Comparison of ENCODE assay signal across 15 mouse cellular contexts in genomic region chr12:12685217-12685522, GRCm38 (mm10).
DNase-seq lines count a peak whose midpoint lies in the region; ATAC-seq and TF ChIP-seq lines count a peak whose summit lies in the region.
"Had no signal": no experiment of that assay in that cellular context is flagged by ENCODE, and none has a peak within 500 bp of the region (broad histone marks: within the 10 kb centered on the region; RNA-seq: fewer than 3 reads in every experiment).

No protein-coding gene starts in this region.

- intact Hi-C loops in left cerebral cortex, postnatal 14 days (cut with DNase I): no loop called here

- no peak overlapping the region for H3K9ac ChIP-seq in hindbrain, embryonic 13.5 days
- H3K9ac ChIP-seq in hindbrain, postnatal 0 days (replicated peaks; ENCODE audit: low read length): no peak overlapping the region
- no peak overlapping the region for H3K9ac ChIP-seq in embryonic facial prominence, embryonic 14.5 days (ENCODE audit: low read depth, low read length)
- H3K9ac ChIP-seq in limb, embryonic 13.5 days: no peak overlapping the region

- H3K27me3 ChIP-seq in hindbrain, embryonic 13.5 days: peaks cover 4% of the 10 kb centered on the region; the same call in 1 of the 2 replicates
- no peaks in the 10 kb centered on the region for H3K27me3 ChIP-seq in hindbrain, postnatal 0 days (ENCODE audit: insufficient read depth, low read length)
- 0 out of 2 replicates have a peak, but pooled peaks cover 11% of the 10 kb centered on the region for H3K27me3 ChIP-seq in embryonic facial prominence, embryonic 10.5 days (replicated peaks; ENCODE audit: low read depth, poor library complexity, severe bottlenecking)
- no peaks in the 10 kb centered on the region for H3K27me3 ChIP-seq in embryonic facial prominence, embryonic 14.5 days (replicated peaks; ENCODE audit: control insufficient read depth, insufficient read depth, low read length)
- no peaks in the 10 kb centered on the region for H3K27me3 ChIP-seq in limb, embryonic 13.5 days

- ATAC-seq in hindbrain, embryonic 13.5 days (ENCODE audit: low FRiP score): no peak
- no peak for ATAC-seq in hindbrain, postnatal 0 days
- no peak for ATAC-seq in embryonic facial prominence, embryonic 14.5 days (ENCODE audit: low read depth)
- ATAC-seq in limb, embryonic 13.5 days (ENCODE audit: low FRiP score, low read depth): no peak

- TF ChIP-seq CTCF in hindbrain, postnatal 0 days (IDR thresholded peaks at IDR 0.05; ENCODE audit: low read depth): no peak

- H3K4me2 ChIP-seq in hindbrain, embryonic 13.5 days: no peak overlapping the region
- no peak overlapping the region for H3K4me2 ChIP-seq in hindbrain, postnatal 0 days (ENCODE audit: low read depth, low read length)
- peak overlapping the region; percentile 42 for H3K4me2 ChIP-seq in embryonic facial prominence, embryonic 14.5 days (ENCODE audit: low read depth, low read length)
- peak overlapping the region; percentile 42 for H3K4me2 ChIP-seq in limb, embryonic 13.5 days (replicated peaks)

- DNase-seq in hindbrain, postnatal 0 days (ENCODE audit: low spot score): no peak
- no peak for DNase-seq in embryonic facial prominence, embryonic 10.5 days (ENCODE audit: low spot score)
- no peak for DNase-seq in embryonic facial prominence, embryonic 14.5 days (ENCODE audit: low spot score)
- DNase-seq in right cerebral cortex, postnatal 14 days: no peak
- DNase-seq in left cerebral cortex, postnatal 14 days (ENCODE audit: low spot score in 2 of 2): no peak
- DNase-seq: cerebellum, adult 2 months; gastrocnemius, postnatal 25 days; kidney, adult 8-10 months; lung, postnatal 14 days; right cerebral cortex, adult 18-20 months; thymus, postnatal 4 days had no signal

- peak overlapping the region; percentile 73; the same call in 1 of the 2 replicates for H3K27ac ChIP-seq in hindbrain, embryonic 13.5 days
- no peak overlapping the region for H3K27ac ChIP-seq in hindbrain, postnatal 0 days
- peak overlapping the region; percentile 75 for H3K27ac ChIP-seq in embryonic facial prominence, embryonic 10.5 days (replicated peaks)
- H3K27ac ChIP-seq in embryonic facial prominence, embryonic 14.5 days (replicated peaks; ENCODE audit: low read depth, low read length): 0 out of 2 replicates have a peak overlapping the region, but pooled peaks have one; percentile 13
- H3K27ac ChIP-seq in limb, embryonic 13.5 days: 0 out of 2 replicates have a peak overlapping the region, but pooled peaks have one; percentile 16

- WGBS in hindbrain, embryonic 13.5 days: 64% methylated on average over 7 of the region's 7 CpGs
- WGBS in hindbrain, postnatal 0 days: 56% methylated on average over 7 of the region's 7 CpGs
- WGBS in embryonic facial prominence, embryonic 10.5 days: 48% methylated on average over 7 of the region's 7 CpGs
- 28% methylated on average over 7 of the region's 7 CpGs for WGBS in embryonic facial prominence, embryonic 14.5 days
- WGBS in limb, embryonic 13.5 days: 49% methylated on average over 7 of the region's 7 CpGs

- H3K9me3 ChIP-seq in hindbrain, embryonic 13.5 days: no peaks in the 10 kb centered on the region
- H3K9me3 ChIP-seq in hindbrain, postnatal 0 days (ENCODE audit: low read length): no peaks in the 10 kb centered on the region
- no peaks in the 10 kb centered on the region for H3K9me3 ChIP-seq in embryonic facial prominence, embryonic 10.5 days
- no peaks in the 10 kb centered on the region for H3K9me3 ChIP-seq in embryonic facial prominence, embryonic 14.5 days (ENCODE audit: control insufficient read depth, low read length)
- no peaks in the 10 kb centered on the region for H3K9me3 ChIP-seq in limb, embryonic 13.5 days

- no peak overlapping the region for H3K4me3 ChIP-seq in hindbrain, embryonic 13.5 days
- no peak overlapping the region for H3K4me3 ChIP-seq in hindbrain, postnatal 0 days (ENCODE audit: low read length)
- H3K4me3 ChIP-seq in embryonic facial prominence, embryonic 10.5 days: peak overlapping the region; percentile 13; the same call in 1 of the 2 replicates
- H3K4me3 ChIP-seq in embryonic facial prominence, embryonic 14.5 days (ENCODE audit: low read depth, low read length): no peak overlapping the region
- no peak overlapping the region for H3K4me3 ChIP-seq in limb, embryonic 13.5 days
- H3K4me3 ChIP-seq: erythroblast, embryonic 14.5 days; myocyte had no signal

- peaks cover 44% of the 10 kb centered on the region for H3K4me1 ChIP-seq in hindbrain, embryonic 13.5 days (replicated peaks)
- peaks cover 36% of the 10 kb centered on the region for H3K4me1 ChIP-seq in hindbrain, postnatal 0 days (ENCODE audit: insufficient read depth, low read length)
- peaks cover 43% of the 10 kb centered on the region for H3K4me1 ChIP-seq in embryonic facial prominence, embryonic 10.5 days
- H3K4me1 ChIP-seq in embryonic facial prominence, embryonic 14.5 days (ENCODE audit: control insufficient read depth, insufficient read depth, low read length): peaks cover 26% of the 10 kb centered on the region
- H3K4me1 ChIP-seq in limb, embryonic 13.5 days: peaks cover 26% of the 10 kb centered on the region

- no peaks in the 10 kb centered on the region for H3K36me3 ChIP-seq in hindbrain, embryonic 13.5 days
- H3K36me3 ChIP-seq in hindbrain, postnatal 0 days (ENCODE audit: insufficient read depth, low read length): no peaks in the 10 kb centered on the region
- no peaks in the 10 kb centered on the region for H3K36me3 ChIP-seq in embryonic facial prominence, embryonic 10.5 days (replicated peaks)
- H3K36me3 ChIP-seq in embryonic facial prominence, embryonic 14.5 days (ENCODE audit: control insufficient read depth, insufficient read depth, low read length): no peaks in the 10 kb centered on the region
- H3K36me3 ChIP-seq in limb, embryonic 13.5 days: no peaks in the 10 kb centered on the region

Comparison
In these comparisons a context has a peak if more than half of its experiments do, and no peak if none do; other contexts are left out.
1. H3K4me2 ChIP-seq: peak in embryonic facial prominence, embryonic 14.5 days (single experiment) and limb, embryonic 13.5 days (single experiment); none in hindbrain, embryonic 13.5 days (single experiment) and hindbrain, postnatal 0 days (single experiment).